Mouse (Mus musculus) G1E (cell line): ENCODE results near the gene Lrrc32.

Experiments
- CTCF ChIP-seq: IDR thresholded peaks from 2 replicates; pipeline ENCODE4 v1.5.1; 2012; ENCODE audit warnings: low read depth, low read length, inconsistent platforms, mixed read lengths
- GATA1 ChIP-seq: IDR thresholded peaks from 2 replicates; pipeline ENCODE4 v1.6.1; 2012; ENCODE audit warnings: borderline replicate concordance, low read length, inconsistent platforms, mixed read lengths
- POLR2AphosphoS5 ChIP-seq: IDR thresholded peaks from 2 replicates; pipeline ENCODE4 v1.6.1; 2012; ENCODE audit warnings: low read depth, low read length, inconsistent platforms; ENCODE audit not compliant: insufficient replicate concordance
- TAL1 ChIP-seq: conservative IDR thresholded peaks from 2 replicates; pipeline ENCODE4 v1.6.1; 2012; ENCODE audit warnings: low read depth, low read length, inconsistent platforms, mixed read lengths

DNA sequence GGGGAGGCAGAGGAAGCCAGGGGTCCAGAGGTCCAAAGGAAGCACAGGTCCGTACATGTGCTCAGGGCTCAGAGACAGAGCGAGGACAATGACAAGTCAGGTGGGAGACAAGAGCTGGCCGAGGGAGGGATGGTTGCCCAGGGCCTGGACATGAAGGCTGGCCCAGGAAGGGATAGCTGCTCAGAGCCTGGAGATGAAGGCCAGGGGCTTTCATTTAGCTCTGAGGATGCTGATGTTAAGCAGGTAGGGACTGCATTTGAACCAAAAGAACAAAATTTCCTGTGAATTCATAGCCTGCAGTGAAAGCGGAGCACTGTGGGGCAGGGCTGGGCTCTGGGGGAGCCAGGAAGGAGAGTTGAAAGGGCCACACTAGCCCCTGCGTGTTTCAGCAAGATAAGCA lies 3.2 kb downstream of the Lrrc32 start:
- no peak for TF ChIP-seq CTCF
- TF ChIP-seq GATA1 = no peak
- TF ChIP-seq POLR2AphosphoS5 = no peak
- TF ChIP-seq TAL1 = no peak
